Mouse (Mus musculus) stomach, embryonic 14.5 days (tissue): ENCODE data around the gene Usp54. TPM values are rescaled to one million over a fixed set of nuclear protein-coding genes. Genes with fewer than 3 reads are reported as not detected.
"Not testable (repeated sequence)": the region's sequence is repeated elsewhere in the genome, so short reads cannot be mapped to it uniquely, and the experiment has no call there.

Source experiments
- ATAC-seq: fragments of 200-750 bp; cut with Nextera tagmentation; 2 replicates; pipeline ENCODE4 v1.8.0; 2017; ENCODE audit warnings: low read depth, moderate TSS enrichment; ENCODE audit not compliant: insufficient number of reproducible peaks, insufficient read depth, low FRiP score
- H3K27ac ChIP-seq: fragments of 300-500 bp; sonication (generic); 2 replicates; pipeline ENCODE4 v1.5.1; 2014; ENCODE audit warnings: mild to moderate bottlenecking, low read length, moderate library complexity, mixed read lengths
- H3K27me3 ChIP-seq: fragments of 300-500 bp; sonication (generic); 2 replicates; pipeline ENCODE4 v1.6.1; 2014; ENCODE audit warnings: low read length, control low read depth, mixed read lengths; ENCODE audit not compliant: control insufficient read depth, insufficient read depth
- H3K36me3 ChIP-seq: fragments of 300-500 bp; sonication (generic); 2 replicates; pipeline ENCODE4 v1.6.1; 2014; ENCODE audit warnings: mild to moderate bottlenecking, control low read depth, low read length, moderate library complexity, mixed read lengths; ENCODE audit not compliant: control insufficient read depth, insufficient read depth
- H3K4me1 ChIP-seq: fragments of 300-500 bp; sonication (generic); 2 replicates; pipeline ENCODE4 v1.6.1; 2014; ENCODE audit warnings: low read length, control low read depth, mixed read lengths; ENCODE audit not compliant: control insufficient read depth, insufficient read depth
- H3K4me2 ChIP-seq: fragments of 300-500 bp; sonication (generic); replicated peaks from 2 replicates; pipeline ENCODE4 v1.6.1; 2014; ENCODE audit warnings: low read depth, low read length, control low read depth
- H3K4me3 ChIP-seq: fragments of 300-500 bp; sonication (generic); 2 replicates; pipeline ENCODE4 v1.5.1; 2014; ENCODE audit warnings: low read depth, low read length, control low read depth
- H3K9ac ChIP-seq: fragments of 300-500 bp; sonication (generic); replicated peaks from 2 replicates; pipeline ENCODE4 v1.6.1; 2014; ENCODE audit warnings: low read depth, mild to moderate bottlenecking, control low read depth, low read length, moderate library complexity, mixed read lengths
- H3K9me3 ChIP-seq: fragments of 300-500 bp; sonication (generic); 2 replicates; pipeline ENCODE4 v1.6.1; 2016; ENCODE audit warnings: low read depth, low read length, control low read depth; ENCODE audit not compliant: control insufficient read depth
- WGBS: fragments of 180-500 bp; shearing (Covaris S2); extraction: QIAGEN DNeasy Blood & Tissue Kit; methylation state at CpG from one replicate; pipeline ENCODE4 v1.1.7; 2014; 5-methylcytosine and 5-hydroxymethylcytosine counted together
- polyA plus RNA-seq: library from polyadenylated mRNA; unstranded; fragments of >200 nt; fragmentation: Nextera tagmentation; extraction: Ambion mirVana; gene quantifications from 2 replicates; pipeline ENCODE4 v1.2.1, GENCODE M21; 2014

Gene Usp54
- polyA plus RNA-seq, 1 experiment from 2014 or later: 8.4 TPM

DNA sequence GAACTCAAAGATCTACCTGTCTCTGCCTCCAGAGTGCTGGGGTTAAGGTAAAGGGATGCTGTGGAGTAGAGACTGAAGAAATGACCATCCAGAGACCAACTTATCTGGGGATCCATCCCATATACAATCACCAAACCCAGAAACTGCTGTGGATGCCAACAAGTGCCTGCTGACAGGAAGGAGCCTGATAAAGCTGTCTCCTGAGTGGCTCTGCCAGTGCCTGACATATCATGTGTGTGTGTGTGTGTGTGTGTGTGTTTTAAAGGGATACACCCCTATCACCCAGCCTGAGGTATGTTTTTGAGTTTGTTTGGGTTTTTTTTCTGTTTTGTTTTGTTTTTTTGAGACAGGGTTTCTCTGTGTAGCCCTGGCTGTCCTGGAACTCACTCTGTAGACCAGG, 5.5 kb upstream of the Usp54 start:
- no peaks in the 10 kb centered on the region for H3K36me3 ChIP-seq
- no peaks in the 10 kb centered on the region for H3K27me3 ChIP-seq
- H3K27ac ChIP-seq: no peak overlapping the region
- H3K4me3 ChIP-seq: no peak overlapping the region
- no peak overlapping the region for H3K9ac ChIP-seq
- ATAC-seq: no peak
- H3K4me1 ChIP-seq: peaks cover 6% of the 10 kb centered on the region; the same call in 1 of the 2 replicates
- no peaks in the 10 kb centered on the region for H3K9me3 ChIP-seq
- no peak overlapping the region for H3K4me2 ChIP-seq

DNA sequence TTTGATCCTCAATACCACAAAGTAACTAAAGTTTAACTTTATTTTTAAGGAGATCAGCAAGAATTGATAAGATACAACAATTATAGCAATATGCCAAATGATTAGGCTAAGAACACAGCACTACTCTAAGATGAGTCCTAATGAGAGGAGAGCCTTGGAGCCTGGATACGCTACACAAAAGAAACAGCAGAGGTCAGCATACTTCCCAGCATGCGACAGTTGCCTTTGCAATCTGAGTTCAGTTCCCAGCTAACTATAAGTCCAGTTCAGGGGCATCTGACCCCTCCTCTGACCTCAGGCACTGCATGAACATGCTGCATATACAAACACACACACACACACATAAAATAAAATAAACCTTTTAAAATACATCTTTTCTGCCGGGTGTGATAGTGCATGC, 4.7 kb upstream of the Usp54 start:
- ATAC-seq: no peak
- 30% methylated on average over 3 of the region's 3 CpGs for WGBS
- H3K9me3 ChIP-seq: no peaks in the 10 kb centered on the region
- H3K4me1 ChIP-seq: peaks cover 6% of the 10 kb centered on the region; the same call in 1 of the 2 replicates
- H3K4me2 ChIP-seq: no peak overlapping the region
- no peak overlapping the region for H3K4me3 ChIP-seq
- no peaks in the 10 kb centered on the region for H3K27me3 ChIP-seq
- no peak overlapping the region for H3K27ac ChIP-seq
- H3K9ac ChIP-seq: no peak overlapping the region
- no peaks in the 10 kb centered on the region for H3K36me3 ChIP-seq

DNA sequence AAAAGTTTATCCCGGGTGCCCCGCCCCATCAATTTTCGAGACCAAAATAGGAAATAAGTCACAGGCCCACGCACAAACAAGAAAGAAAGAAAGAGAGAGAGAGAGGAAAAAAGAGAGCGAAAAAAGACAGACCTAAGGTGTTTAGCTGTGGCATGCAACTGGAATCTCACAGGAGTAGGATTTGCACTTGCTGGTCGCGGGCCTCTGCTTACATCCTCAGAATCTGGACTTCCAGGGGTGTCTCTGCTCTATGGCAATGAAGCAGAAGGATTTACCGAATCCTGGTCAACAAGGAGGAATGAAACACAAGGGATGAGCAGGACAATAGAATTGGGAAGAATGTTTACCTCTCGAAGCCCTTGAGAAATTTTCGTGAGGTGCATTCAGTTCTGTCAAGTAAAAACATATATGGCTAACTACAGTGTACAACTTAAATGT, 594 bp upstream of the Usp54 start:
- H3K4me2 ChIP-seq: peak overlapping the region; percentile 57
- no peak for ATAC-seq
- 11% methylated on average over 10 of the region's 10 CpGs for WGBS
- H3K9me3 ChIP-seq: no peaks in the 10 kb centered on the region
- H3K4me3 ChIP-seq: peak overlapping the region; percentile 74
- H3K4me1 ChIP-seq: peaks cover 6% of the 10 kb centered on the region; the same call in 1 of the 2 replicates
- peak overlapping the region; percentile 79 for H3K9ac ChIP-seq
- H3K27ac ChIP-seq: peak overlapping the region; percentile 92
- H3K27me3 ChIP-seq: no peaks in the 10 kb centered on the region
- H3K36me3 ChIP-seq: no peaks in the 10 kb centered on the region

DNA sequence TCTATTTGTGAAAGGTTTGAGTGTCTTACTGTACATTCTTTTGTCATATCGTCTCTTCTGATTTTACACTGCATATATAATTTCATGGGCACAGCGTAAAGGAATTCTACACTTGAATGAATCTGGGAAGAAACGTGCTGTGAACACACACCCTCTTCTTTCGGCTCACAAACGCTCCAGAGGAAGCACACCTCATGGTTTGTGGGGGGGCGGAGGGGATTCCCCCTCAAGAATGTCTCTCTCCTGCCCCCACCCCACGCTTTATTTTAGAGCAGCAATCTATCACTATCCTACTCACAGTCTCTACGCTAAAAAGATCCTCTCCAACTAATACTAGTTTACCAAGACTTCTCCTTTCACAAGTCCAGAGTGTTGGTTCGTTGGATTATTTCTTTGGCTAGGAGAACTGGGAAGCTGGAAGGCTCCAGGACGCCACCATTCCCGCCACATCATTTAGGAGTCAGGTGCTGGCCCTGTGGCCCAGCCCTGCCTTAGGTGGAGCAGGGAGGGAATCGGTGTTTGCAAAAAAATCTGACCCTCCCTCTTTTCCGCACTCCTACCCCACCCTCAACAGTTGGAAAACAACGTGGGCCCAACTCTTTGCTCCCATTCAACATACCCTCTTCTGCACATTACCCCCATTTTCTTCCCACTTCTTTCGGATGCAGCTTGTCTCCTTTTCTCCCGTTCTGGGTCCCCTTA, 794 bp downstream of the Usp54 start:
- peak; percentile 56 for ATAC-seq
- Histone ChIP-seq H3K9ac (peak overlapping the region; percentile 79), H3K4me2 (peak overlapping the region; percentile 78), H3K27me3 (no peaks in the 10 kb centered on the region), H3K4me3 (peak overlapping the region; percentile 74), H3K4me1 (peaks cover 6% of the 10 kb centered on the region; the same call in 1 of the 2 replicates), H3K27ac (peak overlapping the region; percentile 92), H3K36me3 (no peaks in the 10 kb centered on the region), H3K9me3 (no peaks in the 10 kb centered on the region)
- 1% methylated on average over 16 of the region's 16 CpGs for WGBS

DNA sequence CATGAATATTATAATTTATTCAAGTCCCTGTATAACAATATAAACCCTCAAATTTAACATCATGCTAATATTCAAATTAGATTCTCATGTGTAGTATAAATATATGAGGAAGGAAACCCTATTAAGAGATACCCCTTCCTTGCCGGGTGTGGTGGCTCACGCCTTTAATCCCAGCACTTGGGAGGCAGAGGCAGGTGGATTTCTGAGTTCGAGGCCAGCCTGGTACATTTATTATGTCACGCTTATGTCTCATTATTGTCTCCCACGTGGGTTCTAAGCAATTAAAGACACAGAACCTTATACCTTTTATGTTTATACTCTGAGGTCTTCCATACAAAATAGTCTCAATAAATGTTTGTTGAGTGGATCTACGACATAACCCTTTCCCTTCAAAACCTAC, 2.2 kb downstream of the Usp54 start:
- no peak for ATAC-seq
- Histone ChIP-seq H3K27me3 (no peaks in the 10 kb centered on the region), H3K27ac (no peak overlapping the region), H3K9me3 (no peaks in the 10 kb centered on the region), H3K36me3 (no peaks in the 10 kb centered on the region), H3K9ac (no peak overlapping the region), H3K4me1 (peaks cover 6% of the 10 kb centered on the region; the same call in 1 of the 2 replicates), H3K4me2 (no peak overlapping the region), H3K4me3 (no peak overlapping the region)
- 92% methylated on average over 6 of the region's 6 CpGs for whole genome bisulfite sequencing

DNA sequence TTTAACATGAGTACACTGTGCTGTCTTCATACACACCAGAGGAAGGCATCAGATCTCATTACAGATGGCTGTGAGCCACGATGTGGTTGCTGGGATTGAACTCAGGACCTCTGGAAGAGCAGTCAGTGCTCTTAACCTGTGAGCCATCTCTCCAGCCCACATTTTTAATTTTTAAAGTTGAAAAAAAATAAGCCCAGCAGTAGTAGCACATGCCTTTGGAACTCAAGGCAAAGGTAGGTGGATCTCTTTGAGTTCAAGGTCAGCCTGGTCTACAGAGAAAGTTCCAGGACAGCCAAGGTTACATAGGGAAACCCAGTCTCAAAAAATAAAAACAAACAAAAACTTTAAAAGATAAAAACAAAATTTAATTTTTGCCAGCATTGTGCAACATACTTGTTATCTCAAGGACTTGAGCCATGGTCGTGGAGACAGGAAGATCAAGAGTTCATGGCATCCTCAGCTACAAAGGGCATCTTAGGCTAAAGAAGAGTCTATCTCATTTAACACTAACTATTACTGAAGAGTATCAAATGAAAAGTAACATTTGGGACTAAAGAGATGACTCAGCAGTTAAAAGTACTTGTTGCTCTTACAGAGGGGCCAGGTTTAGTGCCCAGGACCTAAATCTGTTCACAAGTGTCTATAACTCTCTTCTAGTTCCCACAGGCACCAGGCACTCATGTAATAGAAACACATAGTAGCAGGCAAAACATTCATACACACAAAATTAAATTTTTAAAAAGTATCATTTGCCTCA, 2.9 kb downstream of the Usp54 start:
- 74% methylated on average over 2 of the region's 2 CpGs for WGBS
- H3K4me2 ChIP-seq: no peak overlapping the region
- no peaks in the 10 kb centered on the region for H3K27me3 ChIP-seq
- no peaks in the 10 kb centered on the region for H3K9me3 ChIP-seq
- H3K27ac ChIP-seq: no peak overlapping the region
- ATAC-seq: no peak
- H3K9ac ChIP-seq: no peak overlapping the region
- no peak overlapping the region for H3K4me3 ChIP-seq
- no peaks in the 10 kb centered on the region for H3K36me3 ChIP-seq
- H3K4me1 ChIP-seq: peaks cover 6% of the 10 kb centered on the region; the same call in 1 of the 2 replicates

DNA sequence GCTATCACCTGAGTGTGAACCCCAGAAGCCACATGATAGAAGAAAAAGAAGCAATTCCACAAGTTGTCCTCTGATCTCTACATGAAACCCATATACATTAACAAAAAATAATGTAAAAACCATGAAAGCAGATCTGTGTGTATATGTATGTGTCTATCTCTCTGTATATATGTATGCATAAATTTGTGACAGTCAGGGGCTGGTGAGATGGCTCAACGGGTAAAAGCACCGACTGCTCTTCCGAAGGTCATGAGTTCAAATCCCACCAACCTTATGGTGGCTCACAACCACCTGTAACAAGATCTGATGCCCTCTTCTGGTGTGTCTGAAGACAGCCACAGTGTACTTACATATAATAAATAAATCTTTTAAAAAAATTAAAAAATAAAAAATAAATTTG, 3.9 kb downstream of the Usp54 start:
- not testable (repeated sequence) for H3K4me3 ChIP-seq
- WGBS: 96% methylated on average over 3 of the region's 3 CpGs

DNA sequence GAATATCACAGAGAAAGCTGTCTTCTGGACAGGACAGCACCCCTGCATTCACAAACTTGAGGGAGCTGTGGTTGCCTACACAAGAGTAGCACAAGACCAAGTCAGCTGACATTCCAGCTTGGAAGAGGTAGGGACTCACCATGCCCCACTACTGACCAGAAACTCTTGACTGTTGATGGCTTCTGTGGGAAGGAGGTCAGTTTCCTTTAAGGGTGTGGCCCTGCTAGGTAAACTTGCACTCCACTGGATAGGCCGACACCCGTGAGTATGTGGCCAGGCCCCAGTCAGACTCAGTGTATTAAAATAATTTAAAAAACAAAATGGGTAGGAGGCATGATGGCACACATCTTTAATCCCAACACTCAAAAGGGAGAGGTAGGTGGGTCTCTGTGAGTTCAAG, 5.3 kb downstream of the Usp54 start:
- Histone ChIP-seq H3K4me3 (no peak overlapping the region), H3K27ac (no peak overlapping the region)
- 0 out of 2 replicates have a peak, but pooled peaks have one; percentile 43 for ATAC-seq

More for the DNA sequence above, 3.9 kb downstream of the Usp54 start:
- not testable (repeated sequence) for ATAC-seq, H3K27ac ChIP-seq, H3K4me2 ChIP-seq, H3K9me3 ChIP-seq, H3K9ac ChIP-seq, H3K4me1 ChIP-seq, H3K36me3 ChIP-seq, H3K27me3 ChIP-seq

More for the DNA sequence above, 5.3 kb downstream of the Usp54 start:
- Histone ChIP-seq H3K4me2 (no peak overlapping the region), H3K36me3 (no peaks in the 10 kb centered on the region), H3K4me1 (no peaks in the 10 kb centered on the region), H3K9ac (no peak overlapping the region), H3K27me3 (no peaks in the 10 kb centered on the region), H3K9me3 (no peaks in the 10 kb centered on the region)
- WGBS: 77% methylated on average over 2 of the region's 2 CpGs
